Mouse (Mus musculus): ENCODE results near the gene Jph3.

Gene Jph3

DNA sequence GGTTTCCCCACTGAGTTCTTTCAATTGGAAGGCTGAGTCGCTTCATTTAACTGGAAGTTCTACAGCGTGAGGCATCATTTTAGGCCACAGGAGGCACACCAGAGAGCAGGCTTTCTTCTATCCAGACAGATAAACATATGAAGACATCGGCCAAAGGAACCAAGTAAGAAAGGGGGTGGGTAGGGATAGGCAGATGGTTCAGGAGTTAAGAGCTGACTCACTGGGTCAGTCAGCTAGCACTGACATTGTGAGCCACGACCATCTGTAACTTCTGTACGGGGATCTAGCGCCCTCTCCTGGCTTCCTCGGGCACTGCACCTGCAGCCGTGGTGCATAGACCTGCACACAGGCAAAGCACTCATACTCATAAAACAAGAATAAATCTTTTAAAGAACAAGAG, 111.8 kb downstream of the Jph3 start:
- peak; percentile 32 for DNase-seq (ENCODE audit: low spot score)

DNA sequence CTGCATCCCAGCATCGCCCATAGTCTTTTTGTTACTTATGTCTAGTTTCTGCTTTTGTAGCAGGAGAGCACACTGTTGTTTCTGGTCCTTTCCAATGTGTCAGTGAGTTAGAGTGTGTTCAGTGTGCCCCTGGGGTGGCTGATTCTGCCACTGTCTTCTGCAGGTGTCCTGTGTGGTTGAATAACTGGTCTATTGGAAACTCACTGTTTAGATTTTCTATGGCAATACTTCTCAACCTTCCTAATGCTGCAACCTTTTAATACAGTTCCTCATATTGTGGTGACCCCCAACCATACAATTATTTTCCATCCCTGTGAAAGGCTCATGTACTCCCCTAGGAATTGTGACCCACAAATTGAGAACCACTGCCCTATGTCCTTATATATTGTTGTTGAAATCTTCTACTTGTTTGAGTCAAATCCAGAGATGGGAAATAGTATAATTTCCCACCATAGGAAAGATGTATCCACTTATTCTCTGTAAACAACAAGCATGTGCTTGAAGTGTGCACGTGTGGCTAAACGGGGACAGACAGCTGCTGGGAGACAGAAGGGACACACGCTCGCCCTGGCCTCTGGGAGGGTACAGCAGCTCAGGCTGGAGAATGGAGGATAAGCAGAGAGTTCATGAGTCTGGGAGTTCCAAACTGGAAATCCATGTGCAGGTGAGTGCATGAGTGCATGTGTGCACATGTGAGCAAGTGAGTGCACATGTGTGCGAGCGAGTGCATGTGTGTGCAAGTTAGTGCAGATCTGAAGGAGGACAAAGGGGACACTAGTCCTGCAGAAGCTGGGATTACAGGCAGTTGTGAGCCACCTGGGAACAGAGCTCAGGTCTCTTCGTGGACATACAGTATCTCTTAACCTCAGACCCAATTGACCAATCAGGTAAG, 112.9 kb downstream of the Jph3 start:
- DNase-seq (ENCODE audit: low spot score) = peak; percentile 1

DNA sequence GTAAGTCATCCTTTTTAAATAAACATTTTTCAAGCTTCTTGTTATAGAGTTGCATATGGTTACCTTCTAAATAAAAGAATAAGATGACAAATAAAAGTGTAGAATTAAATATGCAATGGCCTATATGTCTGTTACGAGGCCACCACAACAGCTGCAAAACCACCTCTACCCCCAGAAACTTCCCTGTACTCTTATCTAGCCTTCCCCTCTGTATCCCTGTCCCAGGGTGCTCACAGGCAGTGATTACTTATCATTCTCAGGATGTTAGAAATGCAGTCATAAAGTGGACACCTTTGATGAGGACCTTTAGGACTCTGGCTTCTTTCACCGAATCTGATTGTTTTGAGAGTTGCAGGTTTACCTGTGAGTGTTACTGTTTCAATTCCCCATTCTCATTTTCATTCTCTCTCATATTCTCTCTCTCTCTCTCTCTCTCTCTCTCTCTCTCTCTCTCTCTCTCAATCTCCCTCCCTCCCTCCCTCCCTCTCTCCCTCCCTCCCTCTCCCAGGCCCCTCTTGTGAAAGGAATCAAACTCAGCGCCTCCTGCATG, 113.8 kb downstream of the Jph3 start:
- no peak for DNase-seq (ENCODE audit: low spot score)

Data from ovary, postnatal 36 days (tissue).